Mouse (Mus musculus) gastrocnemius, postnatal 10 days (tissue): ENCODE data around the gene Hat1. TPM values are rescaled to one million over a fixed set of nuclear protein-coding genes. Genes with fewer than 3 reads are reported as not detected.

Experiments used
- DNase-seq: peaks from one replicate; pipeline ENCODE4 v3.0.0; 2021; ENCODE audit warnings: mixed read lengths
- total RNA-seq, 2 experiments: library from RNA; stranded (reverse); gene quantifications; 2 replicates each; pipeline ENCODE4 v1.2.3; 2021

Gene Hat1
- total RNA-seq, 2 experiments from 2014 or later: 17.4 to 20.3 TPM

DNA sequence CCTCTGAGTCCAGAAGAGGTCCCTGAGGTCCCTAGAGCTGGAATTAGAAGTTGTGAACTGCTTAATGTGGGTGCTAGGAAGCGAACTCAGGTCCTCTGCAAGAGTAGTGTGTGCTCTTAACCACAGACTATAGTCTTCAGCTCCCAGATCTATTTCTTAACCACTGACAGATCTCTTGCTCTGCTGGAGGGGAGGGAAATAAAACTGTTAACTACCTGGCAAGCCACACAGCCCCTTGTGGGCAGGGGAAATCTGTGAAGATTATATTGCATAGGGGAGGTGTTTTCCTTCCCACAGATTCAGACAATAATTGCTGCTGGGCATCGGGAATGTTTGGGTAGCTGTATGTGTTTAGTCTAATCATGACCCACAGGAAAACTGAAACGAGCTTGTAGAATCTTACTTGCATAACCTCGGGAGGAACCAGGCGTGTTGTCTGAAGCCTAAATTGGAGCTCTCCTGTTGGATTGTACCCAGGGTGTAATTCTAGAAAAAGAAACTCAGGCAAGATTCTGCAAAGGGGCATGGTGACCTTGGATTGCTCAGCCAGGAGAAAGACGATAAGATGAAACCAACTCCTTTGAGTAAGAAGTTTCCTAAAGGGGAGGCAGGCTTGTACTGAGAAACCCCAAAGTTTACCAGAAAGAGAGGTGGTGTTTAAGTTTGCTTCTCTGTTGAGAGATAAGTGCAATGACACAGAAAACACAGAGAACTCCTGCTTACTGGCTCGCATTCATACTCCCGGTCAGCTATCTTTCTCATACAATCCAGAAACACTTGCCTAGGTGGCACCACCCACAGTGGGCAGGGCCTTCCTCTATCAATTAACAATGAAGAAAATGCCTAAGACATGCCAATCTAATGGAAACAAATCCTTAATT, 14.2 kb upstream of the Hat1 start:
- no peak for DNase-seq

DNA sequence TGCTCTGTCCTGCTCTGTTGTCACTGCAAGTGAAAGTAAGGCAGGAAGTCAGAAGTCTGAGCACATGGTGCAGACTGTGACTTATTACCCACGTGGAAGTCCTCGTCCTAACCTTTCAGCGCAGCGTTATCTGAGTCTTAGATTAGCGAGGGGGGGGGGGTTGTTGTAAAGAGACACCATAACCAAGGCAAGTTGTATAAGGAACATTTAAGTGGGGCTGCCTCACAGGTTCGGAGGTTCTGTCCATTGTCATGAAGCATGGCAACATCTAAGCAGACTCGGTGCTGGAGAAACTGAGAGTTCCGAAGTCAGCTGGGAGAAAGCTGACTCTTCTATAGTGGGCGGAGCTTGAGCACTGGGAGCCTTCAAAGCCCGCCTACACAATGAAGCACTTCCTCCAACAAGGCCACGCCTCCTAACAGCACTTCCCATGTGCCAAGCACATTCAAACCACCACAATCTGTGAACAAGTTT, 12.3 kb upstream of the Hat1 start:
- DNase-seq: no peak

- DNase-seq: no peak
Observed at GRCm38 (mm10) chr2:71377426-71377825, 11.3 kb upstream of the Hat1 start.

GRCm38 (mm10) chr2:71381962-71382361, 6.8 kb upstream of the Hat1 start:
- DNase-seq: no peak

DNA sequence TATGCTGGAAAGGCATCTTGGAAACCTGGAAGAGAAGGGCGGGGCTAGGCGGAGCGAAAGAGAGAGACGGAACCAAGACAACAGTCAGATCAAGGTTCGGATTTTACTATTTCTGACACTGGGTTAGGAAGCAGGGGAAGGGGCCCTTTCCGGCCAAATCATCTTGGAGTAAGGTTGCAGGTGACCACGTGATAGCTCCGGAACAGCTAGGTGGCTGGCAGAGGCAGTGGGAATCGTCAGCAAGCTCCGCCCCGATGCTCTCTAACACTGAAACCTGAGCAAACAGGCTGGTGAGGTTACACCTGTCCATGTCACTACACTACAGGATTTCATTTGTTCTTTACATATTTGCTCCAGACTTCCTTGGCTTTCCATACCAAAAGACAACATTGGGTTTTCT, 4.9 kb upstream of the Hat1 start:
- no peak for DNase-seq

- DNase-seq: no peak
Observed at GRCm38 (mm10) chr2:71387766-71388165, 992 bp upstream of the Hat1 start.

GRCm38 (mm10) chr2:71389864-71390263, 1.1 kb downstream of the Hat1 start:
- DNase-seq: no peak

GRCm38 (mm10) chr2:71405613-71406012, 16.9 kb downstream of the Hat1 start:
- no peak for DNase-seq

DNA sequence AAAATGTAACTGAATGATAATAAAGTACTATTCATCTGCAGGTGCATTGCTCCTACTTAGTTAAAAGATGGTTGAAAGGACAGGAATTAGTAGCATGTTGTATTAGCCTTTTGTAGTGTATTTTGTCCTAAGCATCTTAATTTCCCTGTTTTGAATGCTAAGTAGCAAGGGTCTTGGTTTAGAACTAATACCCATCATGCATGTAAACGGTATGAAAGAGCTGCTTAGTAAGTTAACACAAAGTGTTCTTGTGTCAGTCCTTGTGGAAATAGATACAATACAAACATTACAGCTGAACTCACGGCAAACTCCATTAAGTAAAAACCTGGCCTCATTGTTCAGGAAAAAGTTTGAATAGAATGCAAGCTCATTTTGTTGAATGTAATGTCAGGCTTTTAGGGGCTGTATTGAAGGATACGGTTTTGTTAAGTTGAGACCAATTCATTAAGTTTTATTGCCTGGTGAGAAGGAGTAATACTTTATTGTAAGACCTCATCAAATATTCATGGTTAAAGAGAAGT, 30.1 kb downstream of the Hat1 start:
- DNase-seq: no peak

- no peak for DNase-seq
Observed at GRCm38 (mm10) chr2:71419408-71419807, 30.6 kb downstream of the Hat1 start.

GRCm38 (mm10) chr2:71420895-71421425, 32.2 kb downstream of the Hat1 start:
- no peak for DNase-seq

- no peak for DNase-seq
Observed at GRCm38 (mm10) chr2:71424545-71424944, 35.8 kb downstream of the Hat1 start.

GRCm38 (mm10) chr2:71435440-71435839, 46.7 kb downstream of the Hat1 start:
- DNase-seq: no peak

DNA sequence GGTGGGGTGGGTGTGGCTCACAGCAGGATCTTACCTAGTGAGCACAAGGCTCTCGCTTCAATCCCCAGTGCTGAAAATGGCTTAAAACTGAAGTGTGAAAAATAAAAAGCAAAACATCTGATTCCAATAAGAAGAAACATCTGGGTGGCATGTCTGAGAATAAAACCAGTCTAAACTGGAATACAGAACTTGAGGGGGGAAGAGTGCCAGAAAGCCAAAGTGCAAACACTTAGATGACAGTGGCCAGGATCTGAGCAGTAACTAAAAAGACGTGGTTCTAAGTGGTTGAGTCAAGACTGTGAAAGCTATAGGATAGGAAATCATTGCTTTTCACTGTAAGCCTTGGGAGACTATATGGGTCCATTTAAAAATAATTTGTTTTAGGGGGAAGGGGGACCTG, 54.6 kb downstream of the Hat1 start:
- DNase-seq: no peak

DNA sequence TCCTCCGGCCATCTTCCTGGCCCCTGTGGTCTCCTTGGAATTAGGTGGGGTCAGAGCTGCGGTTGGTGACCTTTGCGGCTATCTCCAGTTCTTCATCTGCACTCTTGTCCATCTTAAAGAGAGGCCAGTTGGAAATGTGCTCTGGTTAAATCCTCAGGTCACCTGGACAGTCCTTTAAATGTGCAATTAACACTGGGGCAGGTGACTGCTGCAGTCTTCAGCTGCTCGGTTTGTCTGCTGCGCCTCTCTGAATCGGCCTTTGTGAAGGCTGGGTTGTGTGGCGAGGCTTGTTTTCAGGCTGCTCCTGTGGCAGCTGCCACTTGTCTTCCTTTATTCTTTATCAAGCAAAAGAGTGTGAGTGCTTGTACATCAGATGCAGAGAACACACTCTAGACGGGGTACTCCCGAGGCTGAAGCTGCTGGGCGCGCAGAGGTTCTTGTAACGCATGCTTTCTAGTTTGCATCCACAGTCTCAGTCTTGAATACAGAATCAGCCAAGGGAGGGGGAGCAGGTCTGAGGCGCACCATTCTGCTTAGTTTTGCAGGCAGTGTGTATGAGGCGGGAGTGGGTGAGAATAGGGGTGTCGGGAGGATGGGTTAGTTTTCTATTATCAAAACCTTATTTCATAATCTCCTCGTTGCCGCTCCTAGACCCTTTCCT, 56.9 kb downstream of the Hat1 start:
- DNase-seq: no peak

- DNase-seq: no peak
Observed at GRCm38 (mm10) chr2:71449604-71450003, 60.8 kb downstream of the Hat1 start.

GRCm38 (mm10) chr2:71451761-71452160, 63.0 kb downstream of the Hat1 start:
- DNase-seq: no peak

DNA sequence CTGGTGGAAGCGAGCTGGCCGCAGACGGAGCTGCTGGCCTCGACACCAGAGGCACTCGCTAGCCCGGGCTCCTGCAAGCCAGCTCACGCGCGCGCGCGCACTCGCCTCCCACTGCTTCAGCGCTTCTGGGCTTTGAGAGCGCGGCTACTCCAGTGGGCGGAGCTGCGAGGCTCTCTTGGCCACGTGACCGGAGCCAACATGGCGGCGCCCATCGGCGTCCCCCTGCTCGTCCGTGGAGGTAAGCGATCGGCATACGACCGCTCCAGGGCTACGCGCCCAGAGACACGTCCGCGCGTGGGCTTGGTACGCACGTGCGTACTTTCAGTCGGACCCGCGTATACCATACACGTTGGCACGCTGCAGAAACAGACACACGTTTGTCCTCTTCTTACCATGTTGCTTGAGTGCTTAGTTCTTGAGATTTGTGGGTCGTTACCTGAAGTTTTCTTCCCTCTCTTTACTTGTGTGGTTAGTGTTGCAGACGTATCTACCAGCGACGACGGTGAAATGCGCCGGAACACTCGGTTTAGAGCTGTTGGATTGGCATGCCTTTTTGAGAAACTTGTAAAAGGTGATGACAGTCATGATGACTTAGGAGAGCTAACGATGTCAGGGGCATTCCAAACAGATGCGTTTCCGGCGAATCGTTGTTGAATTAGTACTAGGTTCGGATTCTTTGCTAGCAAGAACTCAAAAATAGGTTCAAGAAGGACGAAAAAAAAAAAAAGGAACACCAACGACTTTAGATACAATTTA, 64.6 kb downstream of the Hat1 start, which contains the start of gene Metap1d:
Gene Metap1d (plus strand): TSS at position 116 of the 756 bp plus-strand sequence.
- DNase-seq: peak; percentile 95

DNA sequence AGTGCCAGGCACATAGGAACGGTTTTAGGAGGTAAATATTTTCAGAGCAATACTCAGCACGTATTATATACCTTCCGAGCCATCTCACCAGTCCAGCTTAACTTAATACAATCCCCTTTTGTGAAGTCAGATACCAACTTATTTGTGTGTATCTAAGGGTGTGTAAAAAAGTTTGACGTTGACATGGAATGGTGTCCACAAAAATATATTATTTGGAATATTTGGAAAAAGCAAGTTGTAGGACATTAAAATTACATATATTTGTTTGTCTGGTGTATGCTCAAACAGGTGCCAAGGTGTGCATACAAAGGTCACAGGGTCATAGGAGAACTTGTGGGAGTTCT, 65.1 kb downstream of the Hat1 start:
- no peak for DNase-seq

- no peak for DNase-seq
Observed at GRCm38 (mm10) chr2:71458624-71459023, 69.9 kb downstream of the Hat1 start.

DNA sequence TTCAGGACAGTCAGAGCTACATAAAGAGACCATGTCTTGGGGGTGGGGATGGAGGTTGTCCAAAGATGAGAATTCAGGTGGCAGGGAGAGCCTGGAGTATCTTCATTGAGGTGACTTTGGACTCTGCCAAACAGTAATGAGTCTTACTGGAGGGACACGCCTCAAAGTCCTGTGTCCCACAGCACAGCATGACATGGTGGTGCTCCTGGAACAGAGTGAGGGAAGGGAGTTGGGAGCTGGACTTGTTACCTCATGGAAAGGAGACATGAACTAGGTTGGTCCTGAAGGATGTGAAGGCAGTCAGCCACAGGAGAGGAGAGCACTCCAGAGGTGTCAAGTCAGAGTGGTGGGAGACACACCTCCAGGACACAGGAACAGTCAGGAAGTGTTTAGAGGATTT, 70.9 kb downstream of the Hat1 start:
- DNase-seq: no peak

DNA sequence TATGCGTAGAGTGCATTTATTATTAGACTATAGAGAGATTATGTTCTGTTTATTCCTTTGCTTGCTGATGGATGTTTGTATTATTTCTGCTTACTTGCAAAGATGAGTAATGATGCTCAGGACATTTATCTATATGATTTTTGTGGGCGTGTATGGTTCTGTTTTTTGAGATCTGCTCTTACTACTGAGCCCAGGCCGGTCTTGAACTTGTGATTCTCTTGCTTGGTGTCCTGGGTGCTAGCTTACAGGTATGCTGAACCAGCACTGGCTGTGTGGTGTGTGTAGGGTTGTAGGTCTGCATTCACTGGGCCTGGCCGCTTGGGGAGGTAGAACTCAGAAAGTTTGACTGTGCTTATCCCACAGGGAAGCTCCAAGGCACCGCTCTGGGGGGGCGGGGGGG, 72.4 kb downstream of the Hat1 start:
- no peak for DNase-seq
